Mouse (Mus musculus) ES-E14 (cell line): ENCODE measurements at regions not wholly inside any gene's neighbourhood (a gene's known extent, or its start where the extent isn't known, plus 50 kb on each side); places are given as distances from the start of the nearest gene placed in this dataset.

Source experiments
- CHD2 ChIP-seq: IDR thresholded peaks from 2 replicates; pipeline ENCODE4 v1.6.1; 2014; ENCODE audit warnings: mild to moderate bottlenecking, low read depth, low read length, inconsistent platforms
- HCFC1 ChIP-seq: IDR thresholded peaks from 2 replicates; pipeline ENCODE4 v1.6.1; 2012; ENCODE audit warnings: low read length, inconsistent platforms, borderline replicate concordance; ENCODE audit not compliant: insufficient read depth
- MAFK ChIP-seq: IDR thresholded peaks from 2 replicates; pipeline ENCODE4 v1.6.1; 2014; ENCODE audit warnings: mild to moderate bottlenecking, low read depth, low read length, inconsistent platforms; ENCODE audit not compliant: insufficient read depth
- ZC3H11A ChIP-seq: IDR thresholded peaks from 2 replicates; pipeline ENCODE4 v1.6.1; 2012; ENCODE audit warnings: low read depth, mild to moderate bottlenecking, inconsistent platforms, low read length, borderline replicate concordance

- TF ChIP-seq MAFK (no peak), ZC3H11A (no peak), CHD2 (no peak), HCFC1 (no peak)
Measured at GRCm38 (mm10) chr15:93790531-93790930, 194.8 kb upstream of the Prickle1 start.
